Mouse (Mus musculus) erythroblast, embryonic 14.5 days (primary cell): ENCODE results near the gene Entpd6.

ENCODE experiments used
- GATA1 ChIP-seq: IDR thresholded peaks from 2 replicates; pipeline ENCODE4 v1.6.1; 2012; ENCODE audit warnings: low read length, inconsistent platforms, mixed read lengths
- TAL1 ChIP-seq: IDR thresholded peaks from 3 replicates; pipeline ENCODE4 v1.6.1; 2012; ENCODE audit warnings: low read length, inconsistent platforms, mixed read lengths

GRCm38 (mm10) chr2:150772466-150773119, 23.8 kb downstream of the Entpd6 start:
- TF ChIP-seq TAL1, result no peak
- no peak for TF ChIP-seq GATA1
